Mouse (Mus musculus): ENCODE measurements at regions not wholly inside any gene's neighbourhood (a gene's known extent, or its start where the extent isn't known, plus 50 kb on each side); places are given as distances from the start of the nearest gene placed in this dataset.
A peak's percentile ranks its signal among the peaks of the same experiment; 100 is the strongest.
"Not testable (repeated sequence)": the region's sequence is repeated elsewhere in the genome, so short reads cannot be mapped to it uniquely, and the experiment has no call there.

- no peak for DNase-seq (ENCODE audit: low read depth)
Observed at GRCm38 (mm10) chr14:76964046-76964445, 72.5 kb upstream of the Ccdc122 start.

DNA sequence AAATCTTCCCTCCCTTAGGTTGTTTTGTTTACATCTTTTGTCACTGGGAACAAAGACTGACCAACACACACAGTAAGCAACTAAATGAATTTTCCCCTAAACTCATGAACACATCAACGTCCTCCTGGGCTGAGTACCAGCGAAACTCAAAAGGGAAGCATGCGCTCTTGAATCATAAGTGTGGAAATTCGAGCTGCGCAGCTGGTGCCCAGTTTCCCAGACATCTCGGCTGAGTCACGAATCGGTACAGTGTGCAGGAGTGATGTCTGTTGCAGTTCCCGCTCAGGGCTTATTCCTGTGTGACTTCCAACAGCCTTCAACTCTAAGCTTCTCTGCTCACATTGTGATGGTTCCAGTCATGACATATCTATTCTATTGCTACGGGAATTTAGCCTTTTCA lies 77.7 kb upstream of the Ccdc122 start:
- DNase-seq (ENCODE audit: low read depth), result no peak

DNA sequence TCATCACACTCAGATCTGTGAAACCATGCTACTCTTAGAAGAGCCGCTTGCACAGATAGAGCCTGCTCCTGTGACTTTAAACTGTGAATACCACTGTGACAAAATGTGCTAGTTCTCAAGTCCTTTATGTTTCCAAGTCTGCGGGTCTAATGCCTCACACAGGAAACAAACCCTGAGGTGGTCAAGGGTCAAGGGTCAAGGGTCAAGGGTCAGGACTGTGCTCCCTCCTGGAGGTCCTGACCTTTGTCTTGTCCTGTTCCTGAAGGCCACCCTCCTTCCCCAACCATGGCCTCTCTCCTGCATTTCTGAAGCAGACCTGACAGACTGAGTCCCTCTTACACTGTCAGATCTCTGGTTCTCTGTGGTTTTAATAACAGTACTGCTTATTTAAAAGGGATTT lies 79.4 kb upstream of the Ccdc122 start:
- DNase-seq (ENCODE audit: low read depth), result peak; percentile 1

DNA sequence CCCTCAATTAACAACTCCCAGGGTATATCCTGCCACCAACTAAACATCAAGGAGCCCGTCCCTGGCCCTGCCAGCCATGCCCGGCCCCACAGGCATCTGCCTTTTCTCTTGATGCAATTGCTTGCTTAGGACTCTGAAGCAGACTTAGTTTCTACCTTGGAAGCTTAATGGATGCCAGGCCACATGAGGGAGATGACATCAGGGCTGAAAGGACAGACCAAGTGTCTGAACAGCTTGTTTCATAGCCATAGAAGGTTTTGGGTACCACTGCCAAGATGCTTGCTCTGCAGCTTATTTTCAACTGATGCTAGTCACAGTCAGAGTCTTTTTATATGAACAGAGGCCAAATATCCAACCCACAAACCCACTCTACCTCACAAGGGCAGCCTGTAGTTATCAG lies 83.4 kb upstream of the Ccdc122 start:
- DNase-seq (ENCODE audit: low read depth), result no peak

- no peak for DNase-seq (ENCODE audit: low read depth)
Observed at GRCm38 (mm10) chr14:76951450-76951849, 85.1 kb upstream of the Ccdc122 start.

GRCm38 (mm10) chr14:76949388-76949787 lies 87.2 kb upstream of the Ccdc122 start:
- no peak for DNase-seq (ENCODE audit: low read depth)

DNA sequence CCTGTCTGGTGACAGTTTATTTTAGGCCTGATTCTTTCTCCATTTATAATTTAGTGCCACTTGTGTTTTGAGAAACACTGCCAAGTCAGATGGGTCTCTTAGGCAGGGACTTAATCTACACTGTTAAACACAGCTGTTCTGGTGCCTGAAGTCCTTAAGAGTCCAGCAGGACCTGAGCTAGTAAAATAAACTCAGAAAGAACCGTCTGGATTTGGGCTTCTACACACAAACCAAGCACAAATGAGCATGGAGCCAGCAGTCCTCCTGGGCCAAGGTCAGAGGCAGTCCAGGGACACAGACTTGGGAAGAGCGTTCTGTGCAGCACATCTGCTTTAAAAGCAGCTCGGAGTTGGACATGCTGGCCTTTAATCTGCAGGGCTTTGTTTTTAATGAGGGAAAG lies 87.6 kb upstream of the Ccdc122 start:
- no peak for DNase-seq (ENCODE audit: low read depth)

- DNase-seq (ENCODE audit: low read depth), result no peak
Observed at GRCm38 (mm10) chr14:76948481-76948880, 88.1 kb upstream of the Ccdc122 start.

- no peak for DNase-seq (ENCODE audit: low read depth)
Observed at GRCm38 (mm10) chr14:76947148-76947547, 89.4 kb upstream of the Ccdc122 start.

DNA sequence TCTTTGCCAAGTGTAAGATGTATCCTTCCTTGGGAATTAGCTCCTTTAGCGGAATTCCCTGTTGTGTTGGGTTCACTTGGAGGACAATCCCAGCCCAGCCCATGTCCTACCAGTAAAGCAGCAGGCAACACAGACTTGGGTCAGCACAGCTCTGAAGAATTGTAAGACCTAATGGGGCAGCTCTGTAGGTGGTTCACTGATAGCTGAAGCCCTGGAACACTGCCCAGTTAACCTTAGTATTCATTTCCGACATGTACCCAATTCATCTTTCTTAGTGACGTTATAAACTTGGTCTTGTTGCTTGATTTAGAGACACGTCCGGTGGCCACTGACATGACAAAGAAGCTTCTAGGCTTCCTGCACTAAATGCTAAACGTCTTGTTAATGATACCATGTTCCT lies 90.9 kb upstream of the Ccdc122 start:
- DNase-seq (ENCODE audit: low read depth), result no peak

GRCm38 (mm10) chr14:76941474-76942212 lies 94.9 kb upstream of the Ccdc122 start:
- DNase-seq (ENCODE audit: low read depth), result peak; percentile 5

- no peak for DNase-seq (ENCODE audit: low read depth)
Observed at GRCm38 (mm10) chr14:76940507-76940906, 96.1 kb upstream of the Ccdc122 start.

- no peak for DNase-seq (ENCODE audit: low read depth)
Observed at GRCm38 (mm10) chr14:76936671-76937070, 99.9 kb upstream of the Ccdc122 start.

GRCm38 (mm10) chr14:76936051-76936450 lies 100.5 kb upstream of the Ccdc122 start:
- not testable (repeated sequence) for DNase-seq (ENCODE audit: low read depth)

DNA sequence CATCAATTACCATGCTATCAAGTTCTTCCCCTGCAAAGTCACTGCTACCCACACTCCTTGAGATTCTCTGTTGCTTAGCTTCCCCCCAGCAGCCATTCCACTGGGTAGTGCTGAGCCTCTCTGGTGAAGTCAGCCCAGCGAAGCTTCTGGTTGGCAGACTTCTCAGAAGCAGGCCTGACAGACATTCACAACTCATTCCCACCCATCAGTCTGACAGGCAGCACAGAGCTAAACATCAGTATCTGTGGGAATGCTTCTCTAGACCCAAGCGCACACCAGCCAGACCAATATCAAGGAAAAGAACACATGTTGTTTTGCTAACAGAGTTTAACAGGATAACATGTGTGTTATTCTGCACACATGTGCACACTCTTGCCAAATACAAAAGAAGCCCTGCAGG lies 101.1 kb upstream of the Ccdc122 start:
- DNase-seq (ENCODE audit: low read depth), result no peak

- DNase-seq (ENCODE audit: low read depth), result no peak
Observed at GRCm38 (mm10) chr14:76932890-76933289, 103.7 kb upstream of the Ccdc122 start.

DNA sequence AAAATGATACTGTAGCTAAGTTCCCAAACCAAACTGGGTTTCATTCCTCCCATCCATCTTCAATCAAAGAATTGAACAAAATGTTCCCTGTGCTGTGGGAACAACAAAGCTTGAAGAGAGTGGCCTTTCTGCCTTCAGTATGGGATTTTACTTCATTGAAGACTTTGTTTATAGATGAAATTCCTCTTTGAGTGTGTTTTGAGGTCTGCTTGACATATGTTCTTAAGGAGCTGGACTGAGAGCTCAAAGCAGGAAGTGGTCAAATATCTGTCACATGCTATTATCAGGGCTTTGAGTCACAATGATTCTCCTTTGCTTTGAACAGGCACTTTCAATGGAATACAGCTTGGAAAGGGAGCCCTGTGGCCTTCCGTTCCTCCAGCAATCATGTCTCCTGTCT lies 105.2 kb upstream of the Ccdc122 start:
- DNase-seq (ENCODE audit: low read depth), result no peak

- no peak for DNase-seq (ENCODE audit: low read depth)
Observed at GRCm38 (mm10) chr14:76929562-76929961, 107.0 kb upstream of the Ccdc122 start.

DNA sequence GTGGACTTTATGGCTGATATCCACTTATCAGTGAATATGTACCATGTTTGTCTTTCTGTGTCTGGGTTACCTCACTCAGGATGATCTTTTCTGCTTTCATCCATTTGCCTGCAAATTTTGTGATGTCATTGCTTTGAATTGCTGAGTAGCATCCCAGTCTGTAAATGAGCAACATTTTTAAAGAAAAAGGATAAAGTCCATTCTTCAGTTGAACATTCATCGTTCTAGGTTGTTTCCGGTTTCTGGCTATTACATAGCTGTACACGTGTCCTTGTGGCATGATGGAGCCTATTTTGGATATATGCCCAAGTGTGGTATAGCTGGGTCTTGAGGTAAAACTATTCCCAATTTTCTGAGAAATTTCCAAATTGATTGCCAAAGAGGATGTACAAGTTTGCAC lies 107.9 kb upstream of the Ccdc122 start:
- DNase-seq (ENCODE audit: low read depth), result no peak

GRCm38 (mm10) chr14:76927245-76927806 lies 109.2 kb upstream of the Ccdc122 start:
- no peak for DNase-seq (ENCODE audit: low read depth)

- no peak for DNase-seq (ENCODE audit: low read depth)
Observed at GRCm38 (mm10) chr14:76926416-76926815, 110.2 kb upstream of the Ccdc122 start.

- DNase-seq (ENCODE audit: low read depth), result no peak
Observed at GRCm38 (mm10) chr14:76922399-76922939, 114.1 kb upstream of the Ccdc122 start.

DNA sequence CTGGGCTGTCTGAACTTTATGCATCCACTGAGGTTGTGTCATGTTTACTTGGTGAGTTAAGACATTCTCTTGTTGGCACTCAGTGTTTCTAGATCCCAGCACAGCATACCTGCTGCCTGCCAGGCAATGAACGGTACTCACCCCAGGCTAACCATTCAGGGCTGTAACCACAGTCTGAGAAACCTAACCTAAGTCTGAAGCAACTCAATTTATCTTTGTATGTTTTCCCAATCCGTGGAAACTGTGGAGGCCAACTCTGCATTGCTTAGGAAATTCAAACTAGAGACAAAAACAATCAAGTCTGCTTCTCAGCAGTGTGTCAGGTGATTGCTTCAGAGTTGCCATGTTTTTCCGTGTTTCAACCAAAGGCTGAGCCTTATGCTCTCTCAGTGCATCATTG lies 118.5 kb upstream of the Ccdc122 start:
- DNase-seq (ENCODE audit: low read depth), result no peak

All from induced T-regulatory cell, adult 2 months (primary cell).